Comparison of ENCODE assay signal across 8 mouse cellular contexts in the genomic region with DNA sequence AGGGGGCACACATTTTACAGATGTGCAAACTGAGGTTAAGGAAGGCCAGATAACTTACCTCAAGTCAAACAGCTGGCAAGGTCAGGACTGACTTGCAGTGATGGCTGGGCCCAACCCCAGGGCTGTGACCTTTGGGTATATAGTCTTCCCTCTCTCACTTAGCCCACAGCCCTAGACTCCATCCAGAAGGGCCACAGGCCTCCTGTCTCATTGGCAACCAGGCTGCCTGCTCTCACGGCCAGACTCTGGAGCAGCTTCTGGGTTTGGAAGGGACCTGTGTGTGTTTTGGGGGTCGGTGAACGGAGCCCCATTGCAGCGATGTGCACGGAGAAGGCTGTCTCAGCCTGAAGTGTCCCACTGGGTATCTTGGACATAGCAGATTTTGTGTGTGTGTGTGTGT.
A peak's percentile ranks its signal among the peaks of the same experiment; 100 is the strongest.
DNase-seq lines count a peak whose midpoint lies in the region; ATAC-seq and TF ChIP-seq lines count a peak whose summit lies in the region.

No protein-coding gene starts in this region.

- H3K9ac ChIP-seq in heart, adult 2 months (ENCODE audit: low read depth, low read length): peak overlapping the region; percentile 58
- peak overlapping the region; percentile 90 for H3K9ac ChIP-seq in lung, embryonic 16.5 days (ENCODE audit: low read length)
- H3K9ac ChIP-seq in hindbrain, embryonic 16.5 days (ENCODE audit: low read depth, low read length): peak overlapping the region; percentile 80
- H3K9ac ChIP-seq in neural tube, embryonic 15.5 days (replicated peaks): peak overlapping the region; percentile 61

- no peak overlapping the region for H3K4me3 ChIP-seq in heart, adult 2 months
- H3K4me3 ChIP-seq in lung, embryonic 16.5 days (ENCODE audit: low read length): no peak overlapping the region
- H3K4me3 ChIP-seq in hindbrain, embryonic 16.5 days (ENCODE audit: low read length): no peak overlapping the region; the same call in 1 of the 2 replicates
- peak overlapping the region; percentile 43 for H3K4me3 ChIP-seq in neural tube, embryonic 15.5 days (replicated peaks)

- H3K9me3 ChIP-seq in lung, embryonic 16.5 days (ENCODE audit: control insufficient read depth, low read length): no peaks in the 10 kb centered on the region
- no peaks in the 10 kb centered on the region for H3K9me3 ChIP-seq in hindbrain, embryonic 16.5 days (ENCODE audit: control insufficient read depth, low read length)
- H3K9me3 ChIP-seq in neural tube, embryonic 15.5 days (replicated peaks): no peaks in the 10 kb centered on the region

- H3K4me1 ChIP-seq in heart, adult 2 months (ENCODE audit: control insufficient read depth, insufficient read depth, low read length): peaks cover 28% of the 10 kb centered on the region
- H3K4me1 ChIP-seq in lung, embryonic 16.5 days (replicated peaks; ENCODE audit: control insufficient read depth, insufficient read depth, low read length): peaks cover 39% of the 10 kb centered on the region
- H3K4me1 ChIP-seq in hindbrain, embryonic 16.5 days (ENCODE audit: control insufficient read depth, insufficient read depth, low read depth, low read length): peaks cover 40% of the 10 kb centered on the region
- H3K4me1 ChIP-seq in neural tube, embryonic 15.5 days: peaks cover 62% of the 10 kb centered on the region

- DNase-seq in heart, adult 2 months: no peak
- DNase-seq in heart, postnatal 10 days: no peak
- no peak for DNase-seq in lung, postnatal 25 days (ENCODE audit: low spot score)
- no peak for DNase-seq in embryo, embryonic 11 days
- DNase-seq in adrenal gland, adult 8-10 months: no peak

- peaks cover 7% of the 10 kb centered on the region for H3K36me3 ChIP-seq in heart, adult 2 months (ENCODE audit: control insufficient read depth, insufficient read depth, low read length)
- H3K36me3 ChIP-seq in lung, embryonic 16.5 days (ENCODE audit: control insufficient read depth, insufficient read depth, low read length): no peaks in the 10 kb centered on the region
- H3K36me3 ChIP-seq in hindbrain, embryonic 16.5 days (ENCODE audit: control insufficient read depth, insufficient read depth, low read length): no peaks in the 10 kb centered on the region
- H3K36me3 ChIP-seq in neural tube, embryonic 15.5 days: no peaks in the 10 kb centered on the region

- peaks cover 2% of the 10 kb centered on the region; the same call in 1 of the 2 replicates for H3K79me2 ChIP-seq in heart, adult 2 months (replicated peaks; ENCODE audit: control insufficient read depth, insufficient read depth, low read length)

- TF ChIP-seq POLR2A in heart, adult 2 months (IDR thresholded peaks at IDR 0.05; ENCODE audit: insufficient read depth, low read depth, low read length): no peak

- no peak for TF ChIP-seq EP300 in heart, adult 2 months (IDR thresholded peaks at IDR 0.05; ENCODE audit: insufficient read depth, low read depth, low read length)

- intact Hi-C loops in heart, adult 2 months (cut with DNase I): loop anchor here (10.0 kb wide), 1 partner anchor 52 kb away; no protein-coding TSS in a partner anchor
- intact Hi-C loops in heart, postnatal 10 days (cut with DNase I): no loop called here

- ATAC-seq in lung, embryonic 16.5 days (ENCODE audit: low read depth): no peak
- ATAC-seq in hindbrain, embryonic 16.5 days: no peak
- no peak for ATAC-seq in neural tube, embryonic 15.5 days (ENCODE audit: low FRiP score)

- WGBS in heart, adult 2 months: 60% methylated on average over 5 of the region's 5 CpGs
- WGBS in lung, embryonic 16.5 days: 82% methylated on average over 5 of the region's 5 CpGs
- WGBS in hindbrain, embryonic 16.5 days: 31% methylated on average over 5 of the region's 5 CpGs
- 40% methylated on average over 5 of the region's 5 CpGs for WGBS in neural tube, embryonic 15.5 days

- no peaks in the 10 kb centered on the region for H3K27me3 ChIP-seq in heart, adult 2 months (ENCODE audit: control insufficient read depth, insufficient read depth, low read length)
- no peaks in the 10 kb centered on the region for H3K27me3 ChIP-seq in lung, embryonic 16.5 days (ENCODE audit: control insufficient read depth, insufficient read depth, low read depth, low read length)
- no peaks in the 10 kb centered on the region for H3K27me3 ChIP-seq in hindbrain, embryonic 16.5 days (replicated peaks; ENCODE audit: control insufficient read depth, insufficient read depth, low read length)
- H3K27me3 ChIP-seq in neural tube, embryonic 15.5 days (replicated peaks): no peaks in the 10 kb centered on the region

- no peak overlapping the region for H3K4me2 ChIP-seq in lung, embryonic 16.5 days (ENCODE audit: low read depth, low read length)
- peak overlapping the region; percentile 76 for H3K4me2 ChIP-seq in hindbrain, embryonic 16.5 days (ENCODE audit: low read length)
- H3K4me2 ChIP-seq in neural tube, embryonic 15.5 days: peak overlapping the region; percentile 75

- TF ChIP-seq CTCF in heart, adult 2 months (IDR thresholded peaks at IDR 0.05): no peak

- H3K27ac ChIP-seq in heart, adult 2 months: peak overlapping the region; percentile 100
- H3K27ac ChIP-seq in lung, embryonic 16.5 days (ENCODE audit: low read length): peak overlapping the region; percentile 100
- H3K27ac ChIP-seq in hindbrain, embryonic 16.5 days (ENCODE audit: low read depth, low read length): peak overlapping the region; percentile 95
- peak overlapping the region; percentile 100 for H3K27ac ChIP-seq in neural tube, embryonic 15.5 days (replicated peaks)
